Mouse (Mus musculus) hindbrain, embryonic 10.5 days (tissue): ENCODE results near the gene Mepe. TPM values are rescaled to one million over a fixed set of nuclear protein-coding genes. Genes with fewer than 3 reads are reported as not detected.

Experiments
- DNase-seq: peaks from one replicate; pipeline ENCODE4 v3.0.0-alpha.2; 2017; ENCODE audit warnings: low spot score
- H3K27ac ChIP-seq: fragments of 300-500 bp; sonication (generic); 2 replicates; pipeline ENCODE4 v1.5.1; 2016; ENCODE audit warnings: mild to moderate bottlenecking, moderate library complexity
- H3K27me3 ChIP-seq: fragments of 300-500 bp; sonication (generic); 2 replicates; pipeline ENCODE4 v1.6.1; 2016; ENCODE audit warnings: mild to moderate bottlenecking; ENCODE audit not compliant: poor library complexity, insufficient read depth, severe bottlenecking
- H3K36me3 ChIP-seq: fragments of 300-500 bp; sonication (generic); 2 replicates; pipeline ENCODE4 v1.6.1; 2016; ENCODE audit warnings: mild to moderate bottlenecking, moderate library complexity
- H3K4me1 ChIP-seq: fragments of 300-500 bp; sonication (generic); replicated peaks from 2 replicates; pipeline ENCODE4 v1.6.1; 2016; ENCODE audit warnings: mild to moderate bottlenecking
- H3K4me3 ChIP-seq: fragments of 300-500 bp; sonication (generic); 2 replicates; pipeline ENCODE4 v1.5.1; 2016; ENCODE audit warnings: mild to moderate bottlenecking, moderate library complexity
- H3K9me3 ChIP-seq: fragments of 300-500 bp; sonication (generic); 2 replicates; pipeline ENCODE4 v1.6.1; 2016; ENCODE audit warnings: mild to moderate bottlenecking, moderate library complexity
- WGBS: fragments of 180-500 bp; shearing (Covaris S2); methylation state at CpG from one replicate; pipeline ENCODE4 v1.1.7; 2016; 5-methylcytosine and 5-hydroxymethylcytosine counted together
- polyA plus RNA-seq: library from polyadenylated mRNA; unstranded; fragments of >200 nt; fragmentation: Nextera tagmentation; extraction: Ambion mirVana; gene quantifications from 2 replicates; pipeline ENCODE4 v1.2.1, GENCODE M21; 2016

Gene Mepe
- not detected in 2 replicates for polyA plus RNA-seq

DNA sequence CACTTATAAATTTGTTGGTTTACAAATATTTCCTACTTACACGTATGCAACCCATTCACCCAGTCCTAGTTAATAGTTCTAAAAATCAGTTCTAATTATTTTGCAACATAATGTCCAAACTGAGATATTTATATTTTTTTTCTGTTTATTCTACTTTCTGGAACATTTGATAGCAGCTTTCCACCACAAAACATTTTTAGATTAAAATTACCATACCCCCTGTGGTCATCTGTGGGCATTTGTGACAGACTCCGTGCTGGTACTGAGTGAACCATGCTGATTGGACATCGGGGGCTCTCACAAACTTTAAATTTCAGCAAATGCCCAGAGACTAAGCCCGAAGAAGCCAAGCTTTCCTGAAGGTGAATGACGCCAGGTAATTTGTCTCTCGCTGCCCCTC lies at the start of gene Mepe:
Gene Mepe, plus strand, starts transcription at position 301 of the 400 bp plus-strand sequence.
- no peaks in the 10 kb centered on the region for H3K9me3 ChIP-seq
- H3K27ac ChIP-seq: no peak within 1 kb of the TSS
- H3K4me3 ChIP-seq: no peak within 1 kb of the TSS
- no peaks in the 10 kb centered on the region for H3K4me1 ChIP-seq
- H3K36me3 ChIP-seq: no peaks in the 10 kb centered on the region
- DNase-seq: no peak
- no peaks in the 10 kb centered on the region for H3K27me3 ChIP-seq
- 90% methylated on average over 6 of the region's 6 CpGs for WGBS

DNA sequence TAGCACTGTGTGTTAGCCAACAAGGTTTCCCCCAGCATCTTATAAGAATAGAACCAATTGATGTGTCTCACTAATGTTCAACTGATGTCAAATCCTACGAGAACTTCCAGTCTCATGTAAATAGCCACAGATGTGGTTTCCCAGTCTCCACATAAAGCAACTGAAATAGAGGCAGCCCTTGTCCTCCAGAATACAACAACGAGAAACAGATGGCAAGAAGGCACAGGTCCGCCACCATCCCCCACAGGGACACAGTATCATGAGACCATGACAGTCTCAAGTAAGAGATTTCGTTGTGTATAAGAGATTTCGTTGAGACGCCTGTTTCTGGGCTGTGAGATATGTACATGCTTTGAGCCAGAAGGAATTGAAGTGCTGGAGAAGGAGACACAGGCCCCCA lies 30.9 kb upstream of the Mepe start:
- no peak for DNase-seq
- Histone ChIP-seq H3K4me1 (no peaks in the 10 kb centered on the region), H3K27ac (no peak overlapping the region), H3K9me3 (no peaks in the 10 kb centered on the region), H3K27me3 (no peaks in the 10 kb centered on the region), H3K4me3 (no peak overlapping the region), H3K36me3 (no peaks in the 10 kb centered on the region)
- 71% methylated on average over 6 of the region's 6 CpGs for WGBS

DNA sequence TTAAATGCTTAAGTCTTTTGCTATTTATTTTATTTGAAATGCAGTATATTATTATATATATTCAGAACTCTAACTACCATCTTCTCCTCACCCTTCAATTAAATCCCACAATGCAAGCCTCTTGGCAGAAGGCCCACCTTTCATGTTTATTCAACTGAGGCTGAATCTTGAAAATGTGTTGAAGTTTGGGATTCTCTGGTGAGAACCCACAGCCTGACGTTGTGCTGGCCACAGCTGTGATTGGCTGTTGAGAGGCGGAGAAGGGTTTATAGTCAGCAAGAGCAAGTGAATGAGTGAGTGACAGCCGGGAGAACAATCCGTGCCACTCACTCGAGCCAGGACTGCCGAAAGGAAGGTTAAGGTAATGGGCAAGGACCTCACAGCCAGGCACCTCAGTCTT lies 26.1 kb upstream of the Mepe start, which contains the start of gene Ibsp:
Gene Ibsp, plus strand, starts transcription at position 178 of the 400 bp plus-strand sequence.
- Histone ChIP-seq H3K27me3 (no peaks in the 10 kb centered on the region), H3K4me1 (no peaks in the 10 kb centered on the region), H3K4me3 (no peak within 1 kb of the TSS), H3K9me3 (no peaks in the 10 kb centered on the region), H3K27ac (no peak within 1 kb of the TSS), H3K36me3 (no peaks in the 10 kb centered on the region)
- WGBS: 56% methylated on average over 6 of the region's 6 CpGs
- DNase-seq: no peak

DNA sequence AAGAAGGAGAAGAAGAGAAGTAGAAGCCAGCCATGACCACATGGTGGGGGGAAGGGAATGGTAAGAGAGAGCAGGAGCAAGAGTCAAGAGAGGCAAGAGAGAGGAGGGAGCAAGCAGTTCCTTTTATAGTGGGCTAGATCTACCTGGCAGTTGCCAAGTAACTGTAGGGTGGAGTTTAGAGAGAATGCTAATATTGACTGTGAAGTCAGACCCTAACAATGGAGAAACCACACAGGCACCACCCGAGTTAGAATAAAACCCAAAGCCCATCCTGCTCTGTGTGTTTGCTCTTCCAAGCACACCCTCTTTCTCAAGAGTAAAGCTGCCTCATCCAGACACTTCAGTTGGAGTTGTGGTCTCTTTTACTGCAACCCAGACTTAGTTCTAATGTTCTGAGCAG lies 11.1 kb upstream of the Mepe start:
- no peaks in the 10 kb centered on the region for H3K27me3 ChIP-seq
- 76% methylated on average over 1 of the region's 1 CpGs for WGBS
- no peak for DNase-seq
- no peak overlapping the region for H3K27ac ChIP-seq
- no peaks in the 10 kb centered on the region for H3K4me1 ChIP-seq
- no peak overlapping the region for H3K4me3 ChIP-seq
- H3K9me3 ChIP-seq: no peaks in the 10 kb centered on the region
- no peaks in the 10 kb centered on the region for H3K36me3 ChIP-seq

DNA sequence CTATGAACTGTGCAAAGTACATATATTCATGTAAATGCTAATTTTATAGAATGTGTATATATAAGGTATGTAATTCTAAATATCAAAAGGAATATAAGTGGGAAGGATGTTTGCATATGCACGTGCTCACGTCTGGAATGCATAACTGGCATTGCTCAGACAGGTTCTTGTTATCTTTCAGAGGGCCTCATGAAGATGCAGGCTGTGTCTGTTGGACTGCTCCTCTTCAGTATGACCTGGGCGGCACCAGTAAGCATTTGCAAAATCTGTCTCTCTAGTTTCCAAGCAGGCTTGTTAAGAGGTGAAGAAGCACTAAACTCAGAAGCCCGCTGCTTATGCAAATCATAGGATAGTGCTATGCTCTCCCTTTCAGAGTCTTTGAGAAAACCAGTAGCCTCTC lies 1.8 kb downstream of the Mepe start:
- Histone ChIP-seq H3K36me3 (no peaks in the 10 kb centered on the region), H3K4me1 (0 out of 2 replicates have a peak, but pooled peaks cover 2% of the 10 kb centered on the region), H3K4me3 (no peak overlapping the region), H3K9me3 (peaks cover 3% of the 10 kb centered on the region; the same call in 1 of the 2 replicates), H3K27me3 (0 out of 2 replicates have a peak, but pooled peaks cover 7% of the 10 kb centered on the region), H3K27ac (no peak overlapping the region)
- WGBS: 82% methylated on average over 4 of the region's 4 CpGs
- no peak for DNase-seq

DNA sequence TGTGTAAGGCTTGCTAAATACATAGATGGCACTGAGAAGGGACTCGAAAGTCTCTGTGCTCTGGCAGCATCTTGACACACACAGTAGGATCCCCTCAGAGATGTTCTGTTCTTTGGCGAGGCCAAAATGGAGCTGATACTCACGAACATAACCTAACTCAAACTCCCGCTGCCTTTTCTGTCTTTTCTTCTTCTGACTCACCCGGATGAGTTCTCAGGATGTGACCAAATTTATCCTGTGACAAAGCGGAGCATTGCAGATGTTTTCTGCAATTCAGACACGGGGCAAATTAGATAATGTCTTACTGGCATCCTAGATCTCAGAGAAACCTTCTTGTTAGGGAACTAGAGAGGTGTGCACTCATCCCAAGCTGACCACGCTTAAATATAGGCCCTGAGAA lies 2.3 kb downstream of the Mepe start:
- Histone ChIP-seq H3K4me1 (0 out of 2 replicates have a peak, but pooled peaks cover 2% of the 10 kb centered on the region), H3K27ac (no peak overlapping the region), H3K9me3 (peaks cover 3% of the 10 kb centered on the region; the same call in 1 of the 2 replicates), H3K27me3 (0 out of 2 replicates have a peak, but pooled peaks cover 7% of the 10 kb centered on the region), H3K4me3 (no peak overlapping the region), H3K36me3 (no peaks in the 10 kb centered on the region)
- DNase-seq: no peak
- WGBS: 85% methylated on average over 8 of the region's 8 CpGs

DNA sequence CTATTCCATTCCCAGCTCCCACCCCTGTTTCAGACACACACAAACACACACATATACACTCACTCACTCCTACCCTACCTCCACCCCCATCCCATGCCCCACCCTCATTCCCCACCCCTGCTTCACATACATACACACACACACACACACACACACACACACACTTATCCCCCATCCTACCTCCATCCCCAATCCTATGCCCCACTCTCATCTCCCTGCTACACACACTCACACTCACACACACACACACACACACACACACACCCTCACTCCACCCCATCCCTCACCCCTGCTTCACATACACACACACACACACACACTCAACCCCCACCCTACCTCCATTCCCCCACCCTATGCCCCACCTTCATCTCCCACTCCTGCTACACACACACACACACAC lies 2.7 kb downstream of the Mepe start:
- DNase-seq: no peak
- H3K4me3 ChIP-seq: no peak overlapping the region
- H3K36me3 ChIP-seq: no peaks in the 10 kb centered on the region
- H3K4me1 ChIP-seq: 0 out of 2 replicates have a peak, but pooled peaks cover 2% of the 10 kb centered on the region
- H3K27me3 ChIP-seq: 0 out of 2 replicates have a peak, but pooled peaks cover 7% of the 10 kb centered on the region
- H3K27ac ChIP-seq: no peak overlapping the region
- peaks cover 3% of the 10 kb centered on the region; the same call in 1 of the 2 replicates for H3K9me3 ChIP-seq

DNA sequence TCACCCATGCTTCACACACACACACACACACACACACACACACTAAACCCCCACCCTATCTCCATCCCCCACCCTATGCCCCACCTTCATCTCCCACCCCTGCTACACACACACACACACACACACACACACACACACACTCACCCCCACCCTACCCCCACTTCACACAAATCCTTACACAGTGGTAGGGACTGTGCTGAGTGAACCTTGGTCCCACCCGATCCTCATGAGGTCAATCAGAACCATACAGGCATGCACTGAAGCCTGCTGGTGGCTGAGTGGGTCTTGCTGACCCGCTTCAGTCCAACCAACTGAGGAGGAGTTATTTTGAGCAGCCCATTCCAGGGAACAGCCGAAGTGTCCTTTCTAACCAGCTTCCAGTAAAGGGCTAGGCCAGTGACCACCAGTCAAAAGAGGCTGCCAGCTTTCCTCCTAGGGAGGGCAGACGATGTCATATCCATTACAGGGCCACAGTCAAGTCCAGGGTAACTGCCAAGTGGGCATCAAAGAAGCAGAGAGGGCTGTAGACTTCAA lies 3.3 kb downstream of the Mepe start:
- no peak overlapping the region for H3K27ac ChIP-seq
- H3K4me3 ChIP-seq: no peak overlapping the region
- no peaks in the 10 kb centered on the region for H3K36me3 ChIP-seq
- 0 out of 2 replicates have a peak, but pooled peaks cover 2% of the 10 kb centered on the region for H3K4me1 ChIP-seq
- H3K27me3 ChIP-seq: 0 out of 2 replicates have a peak, but pooled peaks cover 7% of the 10 kb centered on the region
- peaks cover 3% of the 10 kb centered on the region; the same call in 1 of the 2 replicates for H3K9me3 ChIP-seq
- WGBS: 85% methylated on average over 4 of the region's 4 CpGs
- DNase-seq: no peak

DNA sequence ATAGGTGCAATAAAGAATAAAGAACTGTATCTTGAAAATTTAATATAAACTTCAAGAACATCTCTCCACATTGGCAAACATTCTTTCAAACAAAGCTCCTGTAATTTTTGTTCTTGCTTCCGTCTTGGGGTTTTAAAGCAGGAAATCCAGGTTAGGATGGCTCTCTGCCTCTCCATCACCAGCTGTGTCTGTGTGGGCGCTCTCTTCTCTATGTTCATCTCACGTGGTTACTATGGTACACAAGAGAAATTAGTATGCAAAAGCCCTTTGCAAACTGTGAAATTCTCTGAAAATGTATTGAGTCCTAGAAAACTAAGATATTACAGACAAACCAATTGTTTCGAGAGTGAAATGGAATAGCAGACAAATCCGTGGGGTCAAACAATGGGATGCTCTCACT lies 4.3 kb downstream of the Mepe start:
- 0 out of 2 replicates have a peak, but pooled peaks cover 7% of the 10 kb centered on the region for H3K27me3 ChIP-seq
- no peak overlapping the region for H3K27ac ChIP-seq
- H3K4me3 ChIP-seq: no peak overlapping the region
- no peaks in the 10 kb centered on the region for H3K36me3 ChIP-seq
- WGBS: 81% methylated on average over 5 of the region's 5 CpGs
- H3K4me1 ChIP-seq: 0 out of 2 replicates have a peak, but pooled peaks cover 2% of the 10 kb centered on the region
- peaks cover 3% of the 10 kb centered on the region; the same call in 1 of the 2 replicates for H3K9me3 ChIP-seq
- DNase-seq: no peak

DNA sequence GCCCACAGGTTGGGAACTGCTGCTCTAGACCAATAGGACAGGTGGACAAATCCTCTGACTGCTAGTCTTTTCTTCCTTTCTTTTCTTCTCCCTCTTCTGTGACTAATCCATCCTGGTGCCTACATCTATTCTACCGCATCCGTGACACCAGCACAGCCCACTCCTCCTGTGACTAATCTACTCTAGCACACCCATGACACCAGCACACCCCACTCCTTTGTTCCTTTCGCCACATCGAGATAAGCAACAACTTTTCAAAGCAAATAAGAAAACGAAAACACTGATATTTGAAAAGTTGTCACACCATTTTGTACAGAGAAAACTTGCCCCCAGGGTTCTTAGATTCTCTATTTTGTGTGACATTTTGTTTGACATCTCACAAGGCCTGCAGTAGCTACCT lies 5.0 kb downstream of the Mepe start:
- no peak for DNase-seq
- 77% methylated on average over 5 of the region's 5 CpGs for WGBS

DNA sequence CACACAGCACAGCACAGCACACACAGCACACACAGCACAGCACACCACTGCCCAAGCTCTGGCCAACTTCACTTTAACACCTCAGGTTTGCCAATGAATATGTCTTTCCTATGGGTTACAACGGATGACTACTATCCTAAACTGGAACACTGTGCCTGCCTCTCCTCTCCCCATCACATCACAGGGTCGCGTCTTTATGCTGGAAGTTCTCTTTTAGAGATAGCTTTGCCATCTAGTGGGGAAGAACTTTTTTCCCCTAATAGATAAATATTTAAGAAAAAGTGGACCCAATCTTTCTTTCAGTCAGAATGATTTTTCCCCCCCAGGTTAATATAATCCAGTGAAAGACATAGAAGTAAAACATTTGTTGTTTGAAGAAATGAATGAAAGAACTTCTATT lies 7.2 kb downstream of the Mepe start:
- Histone ChIP-seq H3K4me1 (0 out of 2 replicates have a peak, but pooled peaks cover 2% of the 10 kb centered on the region), H3K4me3 (no peak overlapping the region), H3K36me3 (no peaks in the 10 kb centered on the region), H3K9me3 (peaks cover 3% of the 10 kb centered on the region; the same call in 1 of the 2 replicates), H3K27me3 (0 out of 2 replicates have a peak, but pooled peaks cover 7% of the 10 kb centered on the region), H3K27ac (no peak overlapping the region)
- no peak for DNase-seq
- 79% methylated on average over 3 of the region's 3 CpGs for WGBS

More for the DNA sequence above, 5.0 kb downstream of the Mepe start:
- Histone ChIP-seq H3K36me3 (no peaks in the 10 kb centered on the region), H3K27ac (no peak overlapping the region), H3K9me3 (peaks cover 3% of the 10 kb centered on the region; the same call in 1 of the 2 replicates), H3K4me3 (no peak overlapping the region), H3K4me1 (0 out of 2 replicates have a peak, but pooled peaks cover 2% of the 10 kb centered on the region), H3K27me3 (0 out of 2 replicates have a peak, but pooled peaks cover 7% of the 10 kb centered on the region)

DNA sequence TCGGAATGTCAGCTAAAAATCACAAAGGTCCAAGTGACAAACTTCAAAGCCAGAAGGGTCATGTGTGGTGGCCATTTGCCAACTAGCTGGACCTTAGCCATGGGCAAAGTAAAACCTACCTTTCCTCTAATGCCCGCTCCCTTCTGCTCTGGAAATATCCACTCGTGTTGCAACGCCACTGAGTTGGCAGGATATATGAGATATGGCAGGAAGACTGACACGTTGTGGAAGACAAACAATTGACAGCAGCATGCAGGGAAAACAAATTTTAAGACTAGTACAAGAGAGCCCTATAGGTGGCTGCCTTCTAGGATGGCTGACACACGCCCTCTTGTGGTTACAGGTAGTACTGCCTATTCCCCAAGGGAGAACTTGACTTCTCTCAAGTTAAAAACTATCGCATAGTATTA lies 8.1 kb downstream of the Mepe start:
- H3K36me3 ChIP-seq: no peaks in the 10 kb centered on the region
- WGBS: 50% methylated on average over 7 of the region's 7 CpGs
- H3K9me3 ChIP-seq: peaks cover 3% of the 10 kb centered on the region; the same call in 1 of the 2 replicates
- H3K27me3 ChIP-seq: 0 out of 2 replicates have a peak, but pooled peaks cover 7% of the 10 kb centered on the region
- 0 out of 2 replicates have a peak, but pooled peaks cover 2% of the 10 kb centered on the region for H3K4me1 ChIP-seq
- peak; percentile 49 for DNase-seq
- H3K4me3 ChIP-seq: no peak overlapping the region
- no peak overlapping the region for H3K27ac ChIP-seq

DNA sequence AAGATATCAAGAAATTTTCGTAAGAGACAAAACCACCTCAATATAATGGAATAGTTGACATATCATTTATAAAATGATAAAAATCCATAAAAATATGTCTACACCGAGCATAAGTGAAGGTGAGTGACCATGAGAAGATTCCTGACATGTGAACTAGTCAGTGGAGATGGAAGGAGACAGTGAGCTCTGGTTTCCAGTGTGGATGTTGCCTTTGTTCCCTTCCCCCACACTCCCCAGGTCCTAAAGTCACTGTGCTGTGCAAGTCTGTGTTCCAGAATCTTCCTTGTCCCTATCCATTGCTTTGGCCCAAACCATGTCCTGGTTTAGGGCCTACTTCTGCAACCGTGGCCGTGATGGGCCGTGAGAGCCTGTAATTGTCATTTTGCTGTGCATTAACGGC lies 8.5 kb downstream of the Mepe start:
- Histone ChIP-seq H3K9me3 (peaks cover 3% of the 10 kb centered on the region; the same call in 1 of the 2 replicates), H3K27me3 (0 out of 2 replicates have a peak, but pooled peaks cover 7% of the 10 kb centered on the region), H3K4me3 (no peak overlapping the region), H3K36me3 (no peaks in the 10 kb centered on the region), H3K27ac (no peak overlapping the region), H3K4me1 (0 out of 2 replicates have a peak, but pooled peaks cover 2% of the 10 kb centered on the region)
- WGBS: 82% methylated on average over 6 of the region's 6 CpGs
- no peak for DNase-seq
